Mouse (Mus musculus): ENCODE measurements around the gene Arhgap5.

DNA sequence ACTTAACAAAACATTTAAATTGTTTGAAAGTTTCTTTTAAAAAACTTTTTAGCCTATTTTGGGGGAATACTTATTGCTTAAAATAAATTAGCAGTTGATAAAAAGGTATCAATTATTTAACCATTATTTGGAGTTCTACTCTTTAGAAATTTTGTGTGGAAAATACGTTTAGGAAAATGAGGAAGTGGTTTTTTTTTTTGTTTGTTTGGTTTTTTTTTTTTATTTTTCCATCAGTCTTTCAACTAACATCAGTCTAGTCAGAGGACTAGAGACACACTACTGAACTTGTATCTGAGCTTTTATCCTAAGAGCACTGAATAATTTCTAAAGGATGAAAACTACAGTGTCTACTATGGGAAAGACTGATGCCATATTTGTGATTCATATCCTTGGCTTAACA is 21.7 kb downstream of the Arhgap5 start:
- no peak for TF ChIP-seq CTCF (conservative IDR thresholded peaks at IDR 0.05; ENCODE audit: insufficient read depth, insufficient read length, low read depth, low read length)
- no peak for TF ChIP-seq POLR2A (IDR thresholded peaks at IDR 0.05; ENCODE audit: low read depth, low read length)

Measured in kidney, adult 2 months (tissue).